Mouse (Mus musculus) large intestine, adult 2 months (tissue): ENCODE measurements around the gene Rnf113a2. TPM values are rescaled to one million over a fixed set of nuclear protein-coding genes. Genes with fewer than 3 reads are reported as not detected.

ENCODE experiments used
- DNase-seq: peaks from one replicate; pipeline ENCODE4 v3.0.0-alpha.2; 2012; ENCODE audit warnings: low read depth, low spot score
- WGBS: fragments of 180-500 bp; shearing (Covaris S2); methylation state at CpG from one replicate; pipeline ENCODE4 v1.1.7; 2018; 5-methylcytosine and 5-hydroxymethylcytosine counted together
- polyA plus RNA-seq: library from polyadenylated mRNA; depleted of rRNA; stranded (reverse); fragments of >200 nt; gene quantifications from 2 replicates; pipeline ENCODE4 v1.2.3, GENCODE M21; 2012; rRNA removed

Gene Rnf113a2
- polyA plus RNA-seq = 4.2 and 4.7 TPM in 2 replicates

DNA sequence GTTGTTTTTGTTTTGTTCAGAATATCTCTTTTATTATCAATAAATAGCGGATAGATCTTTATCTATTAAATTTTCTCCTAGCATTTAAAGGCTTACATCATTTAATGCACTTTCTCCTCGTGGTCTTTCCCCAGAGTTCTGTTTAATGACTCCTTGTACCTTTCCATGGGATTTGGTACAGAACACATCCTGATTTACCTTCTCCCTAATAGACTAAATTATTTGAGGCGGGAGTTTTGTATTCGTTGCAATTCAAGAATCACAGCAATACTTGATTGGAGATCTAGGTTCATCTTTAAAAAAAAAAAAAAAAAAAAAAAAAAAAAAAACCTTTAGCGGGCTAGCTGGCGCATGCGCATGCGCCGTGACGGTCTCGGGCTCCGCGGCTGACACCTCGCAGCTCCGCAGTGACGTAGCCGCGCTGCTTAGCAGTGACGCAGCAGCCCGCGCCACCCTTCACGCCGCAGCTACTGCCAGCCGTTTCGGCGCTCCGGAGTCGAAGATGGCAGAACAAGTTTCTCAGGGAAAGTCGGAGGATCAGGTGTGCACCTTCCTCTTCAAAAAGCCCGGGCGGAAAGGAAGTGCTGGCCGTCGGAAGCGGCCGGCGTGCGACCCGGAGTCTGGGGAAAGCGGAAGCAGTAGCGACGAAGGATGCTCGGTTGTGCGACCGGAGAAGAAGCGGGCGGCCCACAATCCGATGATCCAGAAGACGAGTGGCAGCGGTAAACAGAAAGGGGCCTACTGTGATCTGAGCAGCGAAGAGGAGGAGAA lies at the start of gene Rnf113a2:
Rnf113a2 (plus strand) TSS at position 363 of the 771 bp plus-strand sequence.
- 2% methylated on average over 50 of the region's 50 CpGs for WGBS
- no peak for DNase-seq

DNA sequence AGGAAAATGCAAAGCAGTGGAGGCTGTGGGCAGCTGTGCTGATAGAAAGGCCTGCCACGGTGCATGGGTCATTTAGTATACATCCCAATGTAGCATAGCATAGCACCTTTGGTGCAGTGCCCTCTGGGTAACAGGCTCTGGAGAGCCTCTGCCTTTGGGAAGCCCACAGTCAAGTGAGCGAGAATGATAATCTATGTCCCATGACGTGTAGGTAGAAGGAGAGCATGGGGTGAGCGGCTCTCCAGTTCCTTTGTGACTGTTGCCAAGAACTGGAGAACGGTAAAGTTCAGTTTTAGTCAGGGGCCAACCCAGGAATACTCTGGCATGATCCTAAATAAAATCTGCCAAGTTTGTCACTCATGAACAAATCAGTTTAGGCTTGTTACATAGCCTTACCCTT lies 45.3 kb upstream of the Rnf113a2 start:
- DNase-seq = no peak
- 93% methylated on average over 5 of the region's 5 CpGs for WGBS

DNA sequence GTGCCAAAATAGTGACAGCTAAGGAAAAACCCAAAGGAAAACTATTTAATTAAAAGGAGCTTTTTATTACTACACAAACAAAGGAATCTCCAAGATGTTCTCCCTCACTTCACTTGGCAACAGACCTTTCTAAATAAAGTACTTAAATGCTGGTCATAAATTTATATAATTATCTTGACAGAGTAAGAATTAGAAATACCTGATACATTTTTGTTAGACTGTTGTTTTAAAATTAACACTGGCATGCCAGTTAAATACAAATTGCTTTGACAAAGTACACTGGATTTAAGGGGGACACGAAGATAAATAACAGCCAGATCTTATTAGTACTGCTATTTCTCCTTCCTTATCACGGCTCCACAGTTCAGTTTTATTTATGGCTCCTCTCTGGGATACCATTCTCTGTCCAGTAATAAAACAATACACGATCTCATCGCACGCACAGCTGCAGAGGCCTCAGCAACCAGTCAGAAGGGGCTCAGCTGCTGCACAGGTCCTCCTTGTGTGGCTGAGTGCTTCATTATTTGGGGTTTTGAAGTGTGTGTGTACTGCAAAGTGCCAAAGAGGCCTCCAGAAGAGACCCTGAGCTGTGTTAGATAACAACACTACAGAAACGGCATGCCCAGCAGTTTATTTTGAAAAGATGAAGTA lies 43.0 kb upstream of the Rnf113a2 start:
- WGBS = 47% methylated on average over 6 of the region's 6 CpGs
- DNase-seq = no peak

DNA sequence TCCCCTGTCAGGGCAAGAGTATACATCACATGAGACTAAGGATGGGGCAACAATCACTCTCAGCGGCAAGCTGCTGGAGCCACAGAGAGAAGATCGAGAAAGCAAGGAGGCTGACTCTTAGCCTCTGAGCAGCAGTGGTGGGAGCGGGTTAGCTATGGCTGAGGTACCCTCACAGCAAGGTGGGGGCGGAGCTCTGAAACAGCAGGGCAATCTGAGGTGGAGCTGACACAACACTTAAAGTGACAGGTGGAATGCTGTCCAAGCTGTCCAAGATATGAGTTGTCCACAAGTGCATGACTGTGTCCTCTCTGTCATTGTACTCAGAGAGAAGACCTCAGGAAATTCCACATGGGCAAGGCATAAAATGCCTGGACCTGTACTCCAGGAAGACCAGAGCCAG lies 34.6 kb upstream of the Rnf113a2 start:
- WGBS = 95% methylated on average over 4 of the region's 4 CpGs

DNA sequence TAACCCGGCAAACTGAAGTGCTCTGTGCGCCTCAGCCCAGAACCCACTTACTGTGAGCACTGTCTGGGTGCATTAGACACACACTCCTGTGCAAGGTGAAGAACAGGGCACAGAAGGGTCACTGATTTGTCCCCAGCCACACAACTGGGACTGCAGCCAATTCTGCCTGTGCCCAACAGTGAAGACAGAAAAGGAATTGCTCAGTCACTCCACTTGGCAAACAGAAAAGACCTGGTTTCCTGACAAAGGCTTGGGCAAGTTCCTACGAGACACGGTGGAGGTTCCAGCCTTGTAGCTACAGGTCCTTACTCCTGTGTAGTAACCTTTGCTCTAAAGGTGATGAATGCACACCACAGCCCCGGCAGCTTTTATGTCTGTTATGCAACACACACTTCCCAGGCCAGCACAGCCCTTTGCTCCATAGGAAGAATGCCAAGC lies 32.3 kb upstream of the Rnf113a2 start:
- DNase-seq = peak; percentile 59
- 25% methylated on average over 5 of the region's 5 CpGs for WGBS

More for the DNA sequence above, 34.6 kb upstream of the Rnf113a2 start:
- no peak for DNase-seq

DNA sequence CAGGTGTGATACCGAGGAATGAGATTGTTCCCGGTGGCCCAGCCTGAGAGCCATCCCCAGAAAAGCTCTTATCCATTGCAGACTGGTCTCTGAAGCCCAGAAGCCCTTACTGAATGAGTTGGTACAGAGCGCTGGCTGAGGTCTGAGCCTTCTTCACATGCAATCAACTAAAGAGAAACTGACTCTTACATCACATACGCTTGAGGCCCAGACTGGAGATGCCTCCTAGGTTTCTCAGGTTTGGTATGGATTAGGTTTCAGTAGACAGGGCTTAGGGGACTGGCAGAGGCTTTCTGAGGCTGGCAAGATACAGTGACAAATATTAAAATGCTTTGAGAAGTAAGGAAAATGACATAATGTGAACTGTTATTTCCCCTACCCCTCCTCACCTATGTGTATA lies 31.6 kb upstream of the Rnf113a2 start:
- WGBS = 57% methylated on average over 4 of the region's 4 CpGs
- no peak for DNase-seq

DNA sequence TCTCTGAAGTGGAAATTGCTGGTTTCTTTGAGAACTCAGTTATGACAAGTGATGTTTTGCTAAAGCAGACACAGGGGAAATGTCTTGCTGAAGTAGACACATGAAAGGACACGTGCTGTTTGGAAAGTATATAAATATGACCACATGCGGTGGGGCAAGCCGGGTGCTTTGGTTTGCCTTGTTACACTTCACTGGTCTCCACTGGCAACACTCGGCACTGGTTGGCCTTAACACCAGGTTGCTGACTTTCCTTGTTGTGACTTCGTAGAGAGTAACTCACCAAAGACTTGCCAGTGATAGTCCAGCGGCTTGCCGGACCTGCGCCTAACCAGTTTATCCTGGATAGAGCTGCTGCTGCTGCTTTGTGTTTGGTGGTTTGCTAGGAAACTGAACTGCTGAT lies 28.9 kb upstream of the Rnf113a2 start:
- 86% methylated on average over 8 of the region's 8 CpGs for WGBS

DNA sequence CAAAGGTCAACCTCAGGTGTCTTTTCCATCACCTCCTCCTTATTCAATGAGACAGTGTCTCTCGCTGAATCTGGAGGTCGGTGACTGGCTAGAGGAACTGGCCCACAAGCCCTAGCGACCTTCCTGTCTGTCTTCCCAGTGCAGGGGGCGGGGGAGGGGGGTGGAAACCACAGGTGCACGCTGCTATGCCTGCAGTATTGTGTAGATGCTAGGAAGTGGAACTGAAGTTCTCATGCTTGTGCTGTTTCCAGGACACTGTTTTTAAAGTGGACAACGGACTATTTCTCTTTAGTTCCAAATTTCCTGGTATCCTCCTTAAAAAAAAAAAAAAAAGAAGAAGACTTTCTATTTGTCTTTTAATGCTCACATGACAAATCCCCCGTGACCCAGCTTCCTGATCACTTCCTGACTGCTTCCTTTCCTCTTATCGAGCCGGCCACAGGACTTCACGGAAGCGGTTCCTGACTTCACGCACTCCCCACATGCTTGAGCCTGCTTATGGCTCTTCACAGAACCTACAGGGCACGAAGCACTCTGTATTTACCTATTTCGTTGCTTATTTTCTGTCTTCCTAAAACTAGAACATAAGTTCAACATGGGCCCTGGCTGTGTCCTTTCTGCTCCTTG lies 28.1 kb upstream of the Rnf113a2 start:
- 76% methylated on average over 14 of the region's 14 CpGs for WGBS
- no peak for DNase-seq

More for the DNA sequence above, 28.9 kb upstream of the Rnf113a2 start:
- no peak for DNase-seq

DNA sequence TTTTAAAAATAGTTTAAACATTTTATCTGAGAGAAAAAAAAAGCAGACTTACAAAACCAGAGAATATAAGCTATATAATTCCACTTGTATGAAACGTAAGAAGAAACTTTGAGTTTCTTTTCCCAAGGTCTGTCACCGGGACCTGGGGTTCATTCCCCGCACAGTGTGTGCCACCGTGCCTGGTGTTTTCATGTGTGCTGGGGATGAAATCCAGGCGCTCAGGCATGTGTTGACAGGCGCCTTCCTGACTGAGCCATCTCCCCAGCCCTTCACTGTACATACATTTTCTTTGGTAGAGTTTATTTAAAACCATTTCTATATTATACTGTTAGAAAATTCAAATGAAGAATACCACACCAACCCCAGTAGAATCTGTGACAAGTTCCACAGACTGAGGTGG lies 26.7 kb upstream of the Rnf113a2 start:
- DNase-seq = no peak
- 83% methylated on average over 6 of the region's 6 CpGs for WGBS

DNA sequence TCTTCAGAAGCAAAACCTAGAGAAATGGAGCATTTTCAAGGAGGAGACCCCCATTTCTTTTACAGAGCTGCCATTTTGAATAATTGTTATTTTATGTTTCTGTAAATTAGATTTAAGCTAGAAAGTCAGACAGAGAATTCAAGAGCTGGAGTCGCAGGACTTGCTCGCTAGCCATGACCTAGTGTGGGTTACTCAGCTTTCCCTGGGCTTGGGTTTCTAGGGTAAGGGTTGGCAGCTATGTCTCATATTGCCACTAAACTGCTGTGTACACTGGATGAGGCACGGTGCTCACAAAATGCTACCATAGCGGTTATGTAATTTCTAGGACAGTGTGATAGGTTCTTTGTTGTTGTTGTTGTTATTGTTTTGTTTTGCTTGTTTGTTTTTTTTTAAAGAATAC lies 24.3 kb upstream of the Rnf113a2 start:
- WGBS = 95% methylated on average over 4 of the region's 4 CpGs

DNA sequence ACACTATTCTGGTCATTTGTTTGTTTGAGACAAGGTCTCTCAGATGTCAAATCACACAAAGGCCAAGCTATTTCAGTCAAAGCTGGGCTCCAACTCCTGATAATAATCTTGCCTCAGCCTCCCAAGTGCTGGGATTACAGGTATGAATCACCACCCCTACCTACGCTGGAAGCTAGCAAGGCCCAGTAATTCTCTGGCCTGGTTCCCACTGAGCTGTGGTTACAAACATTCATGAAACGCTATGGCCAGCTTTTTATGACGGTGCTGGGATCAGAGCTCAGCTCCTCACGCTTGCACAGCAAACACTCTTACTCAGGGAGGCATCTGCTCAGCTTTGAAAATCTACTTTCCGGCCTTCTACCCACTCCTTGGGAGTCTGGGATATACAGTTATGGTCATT lies 23.1 kb upstream of the Rnf113a2 start:
- peak; percentile 55 for DNase-seq
- 39% methylated on average over 5 of the region's 5 CpGs for WGBS

More for the DNA sequence above, 24.3 kb upstream of the Rnf113a2 start:
- no peak for DNase-seq

DNA sequence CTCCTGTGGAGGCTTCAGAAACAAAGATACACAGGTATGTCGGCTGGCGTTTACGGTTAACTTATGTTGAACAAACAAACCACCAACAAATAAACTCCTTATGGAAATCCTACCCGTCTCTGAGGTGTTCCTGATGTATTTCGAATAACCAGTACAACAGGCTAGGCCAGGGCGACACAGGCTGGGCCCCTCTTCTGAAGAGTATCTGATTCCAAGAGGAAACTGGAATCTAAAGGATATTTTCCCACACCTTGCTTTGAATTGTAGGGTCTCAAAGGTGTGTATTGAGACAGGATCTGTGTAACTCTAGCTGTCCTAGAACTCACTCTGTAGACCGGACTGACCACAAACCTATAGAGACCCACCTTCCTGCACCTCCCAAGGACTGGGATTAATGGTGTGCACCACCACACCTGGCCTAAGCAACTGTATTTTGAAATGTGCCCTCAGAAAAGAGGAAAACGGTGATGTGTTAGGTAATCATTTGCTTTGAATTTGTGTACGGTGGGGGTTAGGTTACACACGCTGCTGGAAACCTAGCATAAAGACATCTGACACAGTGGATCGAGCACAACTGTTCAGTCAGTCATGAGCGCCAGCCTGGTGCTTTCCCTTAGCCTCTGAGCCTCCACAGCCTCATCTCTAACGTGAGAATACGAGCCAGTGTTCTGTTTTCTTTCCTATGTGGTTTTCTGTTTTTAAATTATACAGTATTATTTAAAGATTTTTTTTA lies 19.9 kb upstream of the Rnf113a2 start:
- 64% methylated on average over 14 of the region's 14 CpGs for WGBS
- DNase-seq = no peak

DNA sequence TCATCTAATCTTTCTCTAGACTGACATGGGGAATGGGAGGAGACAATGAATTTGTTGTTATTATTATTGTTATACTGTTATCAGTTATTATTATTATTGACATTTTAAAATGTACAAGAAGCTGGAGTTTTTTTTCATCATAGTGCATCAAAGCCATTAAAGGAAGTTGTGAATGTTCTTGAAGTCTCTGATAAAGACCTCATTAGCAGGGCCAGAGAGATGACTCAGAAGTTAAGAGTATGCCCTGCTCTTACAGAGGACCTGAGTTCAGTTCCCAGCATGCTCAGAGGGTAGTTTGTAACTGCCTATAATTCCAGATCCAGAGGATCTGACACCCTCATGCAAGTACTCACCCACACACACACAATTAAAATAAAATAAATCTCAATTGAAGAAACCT lies 19.3 kb upstream of the Rnf113a2 start:
- DNase-seq = no peak

DNA sequence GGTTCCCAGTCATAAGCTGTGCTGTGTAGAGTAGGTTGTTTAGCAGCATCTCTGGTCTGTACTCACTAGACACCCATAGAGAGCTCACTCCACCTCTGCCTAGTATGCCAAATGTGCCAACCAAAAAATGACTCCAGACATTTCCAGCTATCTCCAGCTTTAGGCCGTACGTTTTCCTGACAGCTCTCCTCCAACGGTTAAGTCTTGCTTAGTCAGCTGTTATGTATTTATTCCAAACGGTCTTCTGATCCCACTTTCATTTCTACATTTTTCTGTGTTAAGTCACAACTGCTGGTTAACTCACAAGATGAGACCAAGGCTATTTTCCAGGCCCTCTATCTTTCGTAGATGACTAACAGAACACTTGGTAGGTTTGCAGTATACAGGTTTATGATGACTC lies 18.4 kb upstream of the Rnf113a2 start:
- no peak for DNase-seq
- 38% methylated on average over 5 of the region's 5 CpGs for WGBS

DNA sequence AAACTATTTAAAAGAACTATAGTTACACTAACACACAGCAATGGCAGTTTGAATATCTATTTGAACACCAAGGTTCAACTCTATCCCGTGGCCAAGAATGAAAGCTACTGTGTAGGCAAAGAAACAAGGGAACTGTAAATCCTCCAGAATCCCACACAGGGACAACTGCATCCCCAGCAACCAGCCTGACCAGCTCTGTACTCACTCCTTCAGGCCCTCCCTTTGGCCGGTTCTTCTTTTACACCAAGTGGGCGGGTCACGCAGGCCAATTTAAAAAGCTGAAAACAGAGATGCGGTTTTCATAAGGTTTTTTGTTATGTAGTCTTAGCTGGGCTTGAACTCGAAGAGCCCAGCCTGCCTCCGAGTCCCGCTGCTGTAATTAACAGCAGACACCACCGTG lies 17.9 kb upstream of the Rnf113a2 start:
- no peak for DNase-seq
- WGBS = 29% methylated on average over 9 of the region's 9 CpGs

DNA sequence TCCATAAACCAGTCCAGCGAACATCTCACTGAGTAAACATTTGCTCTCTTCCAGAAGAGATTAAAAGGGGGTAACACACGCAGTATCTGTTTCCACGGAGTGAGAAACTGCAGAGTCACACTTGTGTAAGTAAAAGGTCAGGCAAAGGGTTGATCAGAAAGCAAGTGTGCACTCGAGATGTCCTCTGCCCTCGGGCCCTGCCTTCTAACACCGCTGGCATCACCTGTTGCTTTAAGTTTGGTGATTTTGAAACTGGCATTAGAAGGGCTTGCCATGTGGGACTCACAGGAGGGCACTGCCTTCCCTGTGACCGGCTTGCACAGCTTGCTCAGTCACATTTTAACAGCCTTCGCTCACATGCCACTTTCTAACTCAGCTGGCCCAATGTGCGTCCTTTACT lies 17.3 kb upstream of the Rnf113a2 start:
- DNase-seq = no peak
- WGBS = 25% methylated on average over 9 of the region's 9 CpGs

DNA sequence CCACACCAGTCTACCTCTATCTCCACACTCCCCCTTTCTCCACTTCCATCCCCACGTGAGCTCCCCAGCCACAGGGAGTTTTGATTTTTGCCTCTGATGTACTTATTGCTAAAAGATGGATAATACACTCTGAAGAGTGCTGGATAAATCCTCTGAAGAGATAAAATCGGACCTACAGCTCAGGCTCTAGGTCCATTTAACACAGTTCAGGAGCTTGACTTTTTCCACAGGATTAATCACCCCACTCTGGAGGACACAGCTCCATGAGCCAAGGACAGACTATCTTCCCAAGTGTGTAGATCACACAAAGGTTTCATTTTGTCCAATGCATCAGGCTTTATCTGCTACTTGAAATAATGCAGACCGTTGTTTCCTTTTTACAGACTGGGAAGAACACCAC lies 16.9 kb upstream of the Rnf113a2 start:
- WGBS = 40% methylated on average over 3 of the region's 3 CpGs
- no peak for DNase-seq

DNA sequence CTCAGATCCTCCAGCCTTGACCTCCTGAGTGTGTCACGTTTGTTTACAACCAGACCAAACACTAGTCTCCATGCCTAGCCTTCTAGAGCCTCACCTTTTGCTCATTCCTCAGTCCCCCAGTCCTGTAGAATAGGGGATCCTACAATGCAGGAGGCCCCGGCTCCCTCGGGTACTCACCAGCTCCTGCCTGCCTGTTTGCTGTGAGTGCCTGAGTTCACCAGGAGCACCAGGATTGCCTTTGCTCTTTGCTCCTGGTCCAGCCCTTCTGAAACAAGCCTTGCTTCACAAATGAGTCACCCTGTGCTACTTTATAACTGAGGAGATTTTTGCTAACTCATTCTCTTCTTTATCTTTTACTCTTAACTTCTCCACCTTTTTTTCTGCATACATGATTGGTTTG lies 16.3 kb upstream of the Rnf113a2 start:
- 23% methylated on average over 3 of the region's 3 CpGs for WGBS
- DNase-seq = peak; percentile 76

DNA sequence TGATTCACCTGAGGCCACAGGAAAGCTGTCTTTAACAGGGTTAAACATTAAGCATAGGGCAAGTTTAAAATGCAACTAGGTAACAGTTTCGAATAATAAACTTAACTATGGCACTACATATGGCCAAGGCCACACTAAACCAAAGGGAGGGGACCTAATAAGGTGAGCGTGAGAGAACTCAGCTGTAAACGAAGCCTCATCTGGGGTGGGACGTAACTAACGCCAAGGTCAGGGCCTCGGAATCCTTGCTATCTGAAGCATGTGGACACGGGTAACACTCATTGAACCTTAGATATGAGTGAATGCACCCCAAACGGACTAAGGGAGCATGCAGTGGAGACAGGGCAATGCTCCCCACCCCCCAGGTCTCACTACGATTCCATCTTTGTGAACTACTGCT lies 14.1 kb upstream of the Rnf113a2 start:
- WGBS = 31% methylated on average over 9 of the region's 9 CpGs
- DNase-seq = peak; percentile 83

DNA sequence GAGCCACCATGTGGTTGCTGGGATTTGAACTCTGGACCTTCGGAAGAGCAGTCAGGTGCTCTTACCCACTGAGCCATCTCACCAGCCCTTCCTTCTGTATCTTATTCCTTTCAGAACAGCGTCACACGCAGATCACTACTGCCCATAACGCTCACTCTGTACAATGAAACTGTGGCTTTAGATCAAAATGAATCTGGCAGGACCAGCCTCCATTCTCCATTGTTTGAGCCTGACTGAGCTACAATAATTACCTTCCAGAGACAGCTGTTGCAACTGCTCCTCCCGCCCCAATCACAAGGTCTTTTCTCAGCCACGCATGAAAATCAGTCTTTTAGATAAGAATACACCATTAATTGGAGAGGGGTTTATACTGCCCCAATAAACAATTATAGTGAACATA lies 12.5 kb upstream of the Rnf113a2 start:
- 58% methylated on average over 6 of the region's 6 CpGs for WGBS
- no peak for DNase-seq
